Mouse (Mus musculus): ENCODE results near the gene Wfdc15b. TPM values are rescaled to one million over a fixed set of nuclear protein-coding genes. Genes with fewer than 3 reads are reported as not detected.
"Not testable (repeated sequence)": the region's sequence is repeated elsewhere in the genome, so short reads cannot be mapped to it uniquely, and the experiment has no call there.

The Wfdc15b gene
- not detected for total RNA-seq (2021)
- long read RNA-seq = 0 reads

DNA sequence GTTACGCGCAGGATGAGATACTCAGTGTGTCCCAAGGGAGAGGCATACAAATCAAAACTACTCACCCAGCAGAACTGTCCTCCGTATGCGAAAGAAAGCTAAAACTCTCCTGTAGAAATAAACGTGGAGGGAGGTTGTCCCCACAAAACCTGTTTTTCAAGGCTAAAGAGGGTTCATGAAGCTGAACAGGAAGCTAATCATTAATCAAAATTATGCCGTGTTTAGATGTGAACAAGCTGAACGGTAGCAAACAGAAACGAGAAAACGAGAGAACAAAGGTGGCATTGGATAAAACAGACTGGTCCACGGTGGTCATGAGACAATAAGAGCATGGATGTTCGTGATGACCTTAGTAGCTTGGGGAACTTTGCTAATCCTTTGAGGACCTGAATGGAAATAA lies at the start of gene Wfdc15b:
Wfdc15b (minus strand) TSS at position 139 of the 400 bp plus-strand sequence.
- no peak for DNase-seq (ENCODE audit: low spot score in 2 of 2)

DNA sequence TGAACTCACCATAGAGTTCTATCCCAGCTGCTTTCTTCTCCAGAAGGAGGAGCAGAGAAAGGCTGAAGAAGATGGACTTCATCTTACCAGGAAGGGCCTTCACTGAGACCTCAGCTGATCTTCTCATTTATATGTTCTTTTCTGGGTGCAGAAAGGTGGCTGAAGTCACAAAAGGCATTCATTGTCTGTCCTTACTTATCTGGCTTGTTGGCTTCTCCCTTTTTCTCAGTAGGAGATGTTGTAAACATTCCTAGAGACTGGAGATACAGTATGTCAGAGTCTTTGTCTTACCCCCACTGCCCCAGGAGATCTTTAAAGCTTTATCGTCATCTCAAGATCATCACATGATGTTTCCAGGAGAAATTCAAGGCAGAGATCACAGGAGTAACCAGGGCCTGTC lies 35.1 kb upstream of the Wfdc15b start, which contains the start of gene Svs3b:
Svs3b (minus strand) TSS at position 101 of the 400 bp plus-strand sequence.
- not testable (repeated sequence) for DNase-seq (ENCODE audit: low spot score in 2 of 2)

DNA sequence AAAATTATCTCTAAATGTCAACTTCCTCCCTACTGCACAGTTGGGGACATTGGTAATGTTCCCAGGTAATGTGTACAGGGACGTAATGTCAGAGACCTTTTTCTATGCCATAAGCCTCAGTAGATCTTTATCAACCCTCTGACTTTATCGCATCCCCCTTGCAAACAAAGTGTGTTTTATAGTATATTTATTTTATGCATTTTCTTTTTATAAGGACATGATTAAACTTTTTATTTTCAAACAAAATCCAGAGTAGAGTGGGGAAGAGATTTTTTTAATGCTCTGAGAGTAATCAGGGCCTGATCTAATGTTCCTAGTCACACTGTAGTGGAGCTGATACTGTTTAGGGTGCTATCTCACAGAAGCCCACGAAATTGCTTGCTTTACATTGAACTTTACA lies 16.9 kb upstream of the Wfdc15b start, which contains the start of gene Svs2:
Svs2 (minus strand) TSS at position 101 of the 400 bp plus-strand sequence.
- no peak for DNase-seq (ENCODE audit: low spot score in 2 of 2)

DNA sequence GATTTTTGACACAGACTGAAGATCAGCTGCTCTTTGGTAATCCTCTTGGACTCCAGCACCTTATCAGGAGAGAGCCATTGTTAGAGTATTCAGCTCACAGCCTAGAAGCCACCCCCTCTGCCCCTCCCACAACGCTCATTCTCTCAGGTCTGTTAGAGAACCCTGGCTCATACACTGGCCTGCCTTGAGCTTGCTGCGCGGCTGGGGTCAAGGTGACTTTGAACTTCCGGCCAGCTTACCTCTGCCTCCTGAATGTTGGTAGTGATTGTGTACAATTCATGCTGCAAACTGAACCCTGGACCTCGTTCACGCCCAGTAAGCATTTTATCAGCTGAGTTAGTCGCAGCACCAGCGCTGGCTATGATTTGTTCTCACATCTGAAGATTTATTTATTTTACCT lies 11.2 kb upstream of the Wfdc15b start:
- DNase-seq (ENCODE audit: low spot score in 2 of 2) = no peak

DNA sequence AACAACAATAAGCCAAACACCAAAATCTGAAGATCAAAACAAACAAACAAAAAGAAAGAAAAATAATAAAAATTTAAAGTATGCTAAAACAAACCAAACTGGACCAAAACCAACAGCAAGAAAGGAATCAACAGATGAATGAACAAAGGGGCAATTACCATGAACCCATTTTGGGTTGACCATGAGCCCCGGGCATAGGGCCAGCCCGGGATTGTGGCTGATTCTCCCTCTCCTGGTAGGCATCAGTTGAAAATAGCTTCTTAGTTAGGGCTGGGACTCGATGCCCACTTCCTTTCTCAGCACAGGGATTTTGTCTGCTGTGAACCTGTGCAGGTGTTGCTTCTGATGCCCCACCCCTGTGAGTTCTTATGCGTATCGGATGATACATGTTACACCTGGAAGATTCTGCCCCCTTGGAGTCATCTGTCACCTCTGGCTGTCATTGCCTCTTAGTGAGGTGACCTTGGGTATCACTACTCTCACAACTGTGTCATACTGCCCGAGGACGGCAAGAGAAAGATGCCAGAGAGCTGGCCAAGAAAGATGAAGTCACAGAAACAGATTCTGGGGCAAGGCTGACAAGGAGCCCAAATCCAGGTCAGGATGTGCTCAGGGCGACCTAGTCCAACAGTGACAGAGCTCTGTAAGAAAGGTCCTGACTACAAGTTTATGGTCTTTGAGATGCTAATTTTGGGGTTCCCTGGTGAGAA lies 7.1 kb upstream of the Wfdc15b start:
- no peak for DNase-seq (ENCODE audit: low spot score in 2 of 2)

DNA sequence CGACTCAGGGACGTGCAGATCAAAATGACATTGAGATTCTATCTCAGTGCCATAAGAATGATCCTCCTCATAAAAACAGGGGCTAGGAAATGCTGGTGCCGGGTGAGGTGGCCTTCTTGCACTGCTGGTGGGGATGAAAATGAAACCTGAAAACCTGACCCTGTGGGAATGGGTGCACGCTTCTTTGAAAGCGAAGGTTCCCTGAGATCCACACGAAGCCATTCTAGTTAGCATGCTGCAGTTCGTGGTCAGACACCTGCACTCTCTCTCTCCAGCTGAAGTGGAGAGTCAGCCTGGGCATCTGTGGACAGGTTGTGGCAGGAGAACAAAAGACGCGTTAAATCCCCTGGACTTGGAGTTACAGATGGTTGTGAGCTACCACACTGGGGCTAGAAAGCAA lies 2.2 kb downstream of the Wfdc15b start:
- no peak for DNase-seq (ENCODE audit: low spot score in 2 of 2)

DNA sequence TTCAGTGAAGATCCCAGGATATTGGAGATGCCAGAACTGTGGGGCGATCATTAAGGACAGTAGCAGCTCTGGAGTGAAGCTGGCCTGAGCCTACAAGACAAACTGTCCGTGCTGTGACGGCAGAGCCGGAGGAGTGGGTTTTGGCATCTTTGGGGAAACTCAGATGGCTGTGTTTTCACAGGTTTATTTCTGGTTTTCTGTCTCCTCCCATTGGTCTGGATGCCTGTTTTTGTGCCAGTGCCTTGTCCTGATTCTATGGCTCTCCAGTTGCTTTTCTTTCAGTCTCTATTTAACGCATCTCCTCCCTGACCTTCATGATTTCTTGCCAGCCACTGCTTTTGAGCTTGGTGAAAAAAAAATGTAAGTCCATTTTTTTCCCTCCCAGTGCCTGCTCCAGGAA lies 8.7 kb downstream of the Wfdc15b start:
- no peak for DNase-seq (ENCODE audit: low spot score in 2 of 2)

DNA sequence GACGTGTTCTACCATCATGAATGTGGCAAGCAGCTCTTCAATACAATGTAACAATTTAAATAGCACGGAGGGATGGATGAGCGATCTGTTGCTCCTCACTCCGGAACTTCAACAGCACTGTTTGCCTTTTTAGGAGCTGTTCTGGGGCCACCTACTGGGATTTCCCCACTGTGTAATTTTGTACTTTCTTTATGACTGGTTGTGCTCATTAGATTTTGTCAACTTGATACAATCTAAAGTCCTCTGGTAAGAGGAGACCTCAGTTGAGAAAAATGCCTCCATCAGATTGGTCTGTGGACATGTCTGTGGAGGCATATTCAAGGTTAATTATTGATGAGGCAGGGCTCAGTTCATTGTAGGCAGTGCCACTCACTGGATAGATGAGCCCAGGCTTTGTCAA lies 10.6 kb downstream of the Wfdc15b start:
- no peak for DNase-seq (ENCODE audit: low spot score in 2 of 2)

DNA sequence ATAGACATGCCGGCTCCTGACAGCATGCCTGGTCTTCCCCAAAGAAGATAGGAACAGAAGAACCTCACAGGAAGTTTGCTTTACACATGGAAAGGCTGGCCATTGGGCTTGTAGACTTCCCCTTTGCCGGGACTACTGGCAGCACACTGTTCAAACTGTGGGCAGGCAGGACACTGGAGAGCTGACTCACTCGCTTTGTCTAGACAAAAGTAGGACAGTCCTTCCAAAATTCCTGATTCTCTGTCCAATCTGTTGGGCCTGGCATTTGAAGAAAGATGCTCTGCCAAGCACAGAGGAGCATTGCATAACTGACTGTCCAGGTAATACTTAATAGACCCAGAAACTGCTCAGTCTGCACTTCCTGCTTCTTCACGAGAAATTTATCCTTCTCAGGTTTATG lies 14.8 kb downstream of the Wfdc15b start:
- DNase-seq (ENCODE audit: low spot score in 2 of 2) = no peak

DNA sequence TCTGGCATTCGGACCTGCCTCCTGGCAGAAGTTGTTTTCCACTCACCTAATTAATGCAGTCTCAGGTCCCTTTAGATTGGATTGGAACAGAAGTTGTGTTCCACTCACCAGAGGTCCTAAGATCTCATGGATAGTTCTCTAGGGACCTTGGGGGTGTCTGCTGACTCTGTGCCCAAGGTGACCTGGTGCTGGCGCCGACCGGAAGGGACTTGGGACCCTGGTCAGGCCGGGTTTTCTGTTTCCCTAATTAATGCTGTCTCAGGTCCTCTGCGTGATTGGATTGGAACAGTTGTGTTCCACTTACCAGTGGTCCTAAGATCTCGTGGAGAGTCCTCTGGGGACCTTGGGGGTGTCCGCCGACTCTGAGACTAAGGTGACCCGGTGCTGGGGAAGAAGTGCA lies 15.4 kb downstream of the Wfdc15b start:
- not testable (repeated sequence) for DNase-seq (ENCODE audit: low spot score in 2 of 2)

DNA sequence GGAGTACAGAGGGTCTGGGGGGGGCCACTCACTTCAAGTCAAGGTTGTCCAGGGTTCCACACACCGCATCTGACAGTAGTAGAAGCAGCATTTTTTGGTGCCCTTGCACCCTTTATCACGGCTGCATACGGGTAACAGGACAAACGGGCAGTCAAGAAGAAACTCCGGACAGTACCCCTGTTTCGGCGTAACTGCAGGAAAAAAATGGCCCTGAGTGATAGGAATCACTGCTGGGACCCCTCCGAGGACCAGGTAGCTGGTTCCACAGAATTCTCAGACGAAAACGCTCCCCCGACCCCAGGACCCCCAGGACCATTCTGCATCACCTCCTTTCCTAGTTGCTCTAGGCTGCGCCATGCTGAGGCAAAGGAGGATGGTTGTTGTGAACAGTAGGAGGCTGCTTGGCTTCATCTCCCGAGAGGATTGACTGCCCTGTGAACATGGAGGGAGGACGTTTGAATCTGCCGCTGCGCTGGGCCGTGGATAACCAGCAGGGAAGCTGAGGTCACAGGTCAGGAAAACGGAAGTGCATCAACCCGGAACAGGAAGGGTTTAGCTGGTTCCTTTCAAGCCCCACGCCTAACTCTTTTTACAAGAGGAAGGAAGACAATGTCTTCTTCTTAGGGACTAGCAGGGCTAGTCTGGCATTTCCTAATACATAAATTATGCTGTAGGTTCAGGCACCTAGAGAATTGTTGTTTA lies 21.7 kb downstream of the Wfdc15b start, which contains the start of gene Wfdc15a:
Wfdc15a (minus strand) TSS at position 505 of the 702 bp plus-strand sequence.
- DNase-seq (ENCODE audit: low spot score in 2 of 2) = no peak

DNA sequence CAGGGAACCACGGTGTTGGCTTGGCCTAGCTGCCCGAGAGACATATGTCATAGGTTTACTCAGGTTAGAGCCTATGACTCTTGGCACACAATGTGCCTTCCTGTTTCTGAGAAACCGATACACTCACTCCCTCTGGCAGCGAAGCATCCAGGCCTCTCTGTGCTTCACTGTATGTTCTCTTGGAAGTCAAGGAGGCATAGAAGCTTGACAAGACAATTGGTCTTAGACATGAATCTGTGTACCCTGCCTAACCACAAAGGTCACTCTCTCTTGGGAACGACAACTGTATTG lies 24.8 kb downstream of the Wfdc15b start:
- DNase-seq (ENCODE audit: low spot score in 2 of 2) = no peak

DNA sequence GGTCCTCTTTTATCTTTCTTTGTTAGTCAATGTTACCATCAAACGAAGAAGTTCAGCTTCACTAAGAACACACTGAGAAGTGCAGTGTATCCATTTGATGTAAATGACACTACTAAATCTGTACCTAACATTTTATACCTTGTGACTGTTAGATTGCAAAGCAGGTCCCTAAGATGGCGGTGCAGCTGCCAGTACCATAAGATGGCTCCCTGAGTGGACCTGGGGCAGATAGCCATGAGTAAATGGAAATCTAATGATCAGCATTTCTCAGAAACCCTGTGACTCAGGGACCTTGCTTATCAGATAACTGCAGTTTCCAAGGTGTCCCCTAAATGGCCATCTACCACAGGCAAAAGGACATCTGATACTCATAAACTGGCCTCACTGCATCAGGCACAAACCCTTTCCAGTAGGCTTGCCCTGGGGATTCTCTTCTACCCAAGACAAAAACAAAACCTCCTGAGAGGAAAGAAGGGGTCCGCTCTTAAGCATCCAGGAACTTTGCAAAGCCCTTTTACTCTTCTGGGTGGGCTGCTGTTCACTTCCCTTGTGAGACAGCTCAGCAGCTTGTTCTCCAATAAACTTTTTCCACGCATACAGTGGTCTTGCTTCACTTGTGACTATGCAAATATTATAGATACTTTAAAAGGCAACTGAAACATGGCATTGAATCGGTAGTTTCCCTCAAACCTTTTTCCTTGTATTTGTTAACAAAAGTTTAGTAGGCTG lies 25.3 kb downstream of the Wfdc15b start:
- no peak for DNase-seq (ENCODE audit: low spot score in 2 of 2)

DNA sequence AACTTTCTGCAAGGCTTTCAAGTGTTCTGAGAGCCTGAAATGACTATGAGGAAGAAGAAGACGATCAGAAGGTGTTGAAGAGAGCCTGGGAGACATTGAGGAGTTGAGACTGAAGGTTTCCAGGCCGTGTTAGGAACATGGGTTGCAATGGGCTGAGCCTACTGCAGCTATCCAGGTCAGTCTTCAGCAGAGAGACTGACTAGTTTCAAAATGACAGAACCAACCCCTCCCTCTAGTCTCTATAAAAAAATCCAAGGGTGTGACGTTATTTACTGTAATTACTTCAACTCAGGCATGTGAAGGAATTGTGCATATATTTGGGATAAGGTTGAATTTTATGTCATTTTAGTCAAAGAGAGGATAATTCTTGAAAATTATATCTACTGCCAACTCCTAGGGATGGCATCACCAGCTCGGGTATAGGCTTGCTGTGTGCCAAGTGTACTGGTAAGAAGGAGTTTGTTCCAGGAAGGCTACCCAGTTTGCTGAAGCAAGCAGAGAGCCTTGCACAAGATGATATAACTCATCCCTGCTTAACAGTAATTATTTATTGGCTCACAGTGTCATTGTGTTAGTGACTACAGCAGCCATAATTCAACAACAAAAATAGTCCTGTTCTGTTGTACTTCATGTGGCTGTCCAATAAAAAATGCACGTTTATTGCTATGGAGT lies 26.4 kb downstream of the Wfdc15b start:
- no peak for DNase-seq (ENCODE audit: low spot score in 2 of 2)

DNA sequence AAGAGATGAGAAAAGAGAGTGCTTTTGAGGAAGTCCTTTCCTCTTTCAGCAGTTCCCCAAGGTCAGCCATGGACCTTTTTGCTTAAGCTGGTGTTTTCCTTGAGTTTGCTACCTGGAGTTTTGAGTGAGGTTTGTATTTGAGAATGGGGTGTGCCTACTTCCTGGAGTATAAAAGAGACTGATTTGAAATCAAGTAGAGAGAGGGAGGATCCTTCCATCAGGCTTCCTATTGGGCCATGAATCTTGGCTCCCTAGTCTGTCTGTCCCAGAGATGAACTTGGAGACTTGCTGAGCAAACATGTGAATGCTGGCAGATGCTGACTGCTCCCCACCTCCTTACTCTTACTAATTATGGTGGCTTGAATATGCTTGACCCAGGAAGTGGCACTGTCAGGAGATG lies 29.2 kb downstream of the Wfdc15b start:
- DNase-seq (ENCODE audit: low spot score in 2 of 2) = no peak

DNA sequence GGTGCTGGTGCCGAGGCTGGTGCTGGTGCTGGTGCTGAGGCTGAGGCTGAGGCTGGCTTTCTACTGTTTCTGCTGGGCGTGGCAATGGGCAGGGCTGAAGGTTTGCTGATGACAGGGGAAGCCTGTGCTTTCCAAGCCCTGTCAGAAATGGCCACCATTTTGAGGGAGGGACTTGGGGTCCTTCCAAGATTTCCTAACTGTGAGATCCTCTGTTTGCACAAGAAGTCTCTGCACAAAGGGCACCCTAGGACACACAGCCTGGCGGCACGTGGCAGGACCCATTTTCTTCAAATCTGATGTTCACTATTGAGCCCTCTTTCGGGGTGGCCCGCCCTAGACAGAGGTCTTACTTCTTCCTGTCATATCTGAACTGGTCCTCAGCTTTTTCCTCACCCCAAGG lies 30.9 kb downstream of the Wfdc15b start, which contains the start of gene Wfdc12:
Wfdc12 (minus strand) TSS at position 33 of the 400 bp plus-strand sequence.
- no peak for DNase-seq (ENCODE audit: low spot score in 2 of 2)

DNA sequence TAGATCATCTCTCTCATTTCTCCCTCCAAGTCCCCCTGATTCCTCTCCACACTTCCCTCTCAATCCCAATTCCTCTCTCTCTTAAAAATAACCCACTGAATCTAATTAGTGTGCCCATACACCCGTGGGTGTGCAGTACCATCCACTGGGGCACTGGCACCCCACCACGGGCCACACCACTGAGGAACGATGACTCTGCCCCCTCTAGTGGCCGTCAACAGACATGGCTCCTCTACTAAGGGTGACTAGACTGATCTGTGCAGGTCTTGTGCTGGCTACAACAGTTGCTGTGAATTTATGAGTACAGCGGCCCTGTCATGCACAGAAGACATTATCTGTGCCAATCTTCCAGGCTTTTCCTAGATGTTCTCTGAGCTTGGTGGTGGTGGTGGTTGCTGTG lies 32.7 kb downstream of the Wfdc15b start:
- no peak for DNase-seq (ENCODE audit: low spot score in 2 of 2)

DNA sequence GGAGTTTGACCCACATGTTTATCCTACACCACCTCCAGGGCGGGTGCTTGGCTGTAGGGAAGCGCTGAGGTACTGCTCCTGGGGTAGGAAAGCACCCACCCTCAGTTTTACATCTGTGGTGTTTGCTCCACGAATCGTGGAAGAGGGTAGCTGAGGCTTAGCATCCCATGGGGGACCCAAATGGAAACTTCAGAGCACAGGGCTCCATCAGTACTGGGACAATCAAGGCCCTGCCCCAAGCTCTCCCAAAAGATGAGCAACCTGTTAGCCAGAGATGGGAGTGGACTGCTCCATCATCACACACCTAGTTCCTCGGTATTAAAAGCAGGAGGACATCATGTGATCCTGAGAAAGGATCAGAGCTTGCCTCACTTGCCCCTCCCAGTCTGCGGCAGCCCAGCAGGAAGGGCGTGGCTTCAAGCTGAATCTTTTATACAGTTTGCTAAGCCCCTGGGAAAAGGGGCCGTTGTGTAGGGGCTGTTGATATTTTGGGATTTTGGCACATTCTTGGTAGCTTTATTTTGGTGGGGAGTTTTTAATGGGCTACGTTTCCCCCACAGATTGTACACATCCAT lies 37.2 kb downstream of the Wfdc15b start:
- no peak for DNase-seq (ENCODE audit: low spot score in 2 of 2)

DNA sequence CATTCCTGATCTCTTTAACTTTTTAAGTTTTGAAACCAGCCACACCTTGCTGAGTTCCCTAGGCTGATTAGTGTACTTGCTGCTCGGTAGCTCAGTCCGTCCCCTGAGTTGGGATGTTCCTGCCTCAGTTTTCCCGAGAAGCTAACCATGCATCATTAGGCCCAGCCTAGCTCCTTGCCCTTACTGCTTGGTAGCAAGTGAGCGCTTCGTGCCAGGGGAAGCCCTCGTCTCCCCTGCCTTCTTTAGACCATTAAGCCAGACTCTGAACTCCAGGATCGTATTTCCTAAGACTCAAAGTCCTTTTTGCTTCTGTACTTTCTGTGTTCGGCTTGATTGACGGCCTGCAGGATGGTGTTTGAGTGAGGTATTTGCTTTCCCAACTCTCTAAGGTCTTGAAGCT lies 38.1 kb downstream of the Wfdc15b start:
- no peak for DNase-seq (ENCODE audit: low spot score in 2 of 2)

DNA sequence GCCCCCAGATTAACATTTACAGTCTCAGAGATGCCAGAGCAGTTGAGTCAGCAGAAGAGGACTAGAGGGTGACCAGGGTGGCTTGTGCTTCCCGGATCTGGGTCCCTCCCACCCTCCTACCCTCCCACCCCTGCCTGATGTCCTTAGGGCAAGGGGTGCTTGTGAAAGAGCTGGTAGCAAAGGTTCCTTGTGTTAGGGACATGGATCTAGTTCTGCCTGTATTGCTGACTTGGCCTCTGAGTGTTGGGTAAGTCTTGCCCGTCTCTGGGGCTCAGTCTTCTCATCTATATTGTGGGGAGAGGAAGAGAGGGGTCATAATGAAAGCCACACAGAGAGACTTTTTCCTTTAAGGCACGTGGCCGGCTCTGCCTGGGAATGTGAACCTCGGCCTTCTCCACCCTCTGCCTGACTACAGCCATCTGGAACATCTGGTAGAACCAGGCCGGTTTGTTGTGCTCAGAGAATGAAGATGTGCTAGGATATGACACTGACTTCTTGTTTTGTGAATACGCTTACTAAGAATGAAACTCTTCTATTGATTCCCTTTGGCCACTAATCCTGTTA lies 38.7 kb downstream of the Wfdc15b start, which contains the start of gene Wfdc5:
Wfdc5 (minus strand) TSS at position 51 of the 564 bp plus-strand sequence.
- no peak for DNase-seq (ENCODE audit: low spot score in 2 of 2)

DNA sequence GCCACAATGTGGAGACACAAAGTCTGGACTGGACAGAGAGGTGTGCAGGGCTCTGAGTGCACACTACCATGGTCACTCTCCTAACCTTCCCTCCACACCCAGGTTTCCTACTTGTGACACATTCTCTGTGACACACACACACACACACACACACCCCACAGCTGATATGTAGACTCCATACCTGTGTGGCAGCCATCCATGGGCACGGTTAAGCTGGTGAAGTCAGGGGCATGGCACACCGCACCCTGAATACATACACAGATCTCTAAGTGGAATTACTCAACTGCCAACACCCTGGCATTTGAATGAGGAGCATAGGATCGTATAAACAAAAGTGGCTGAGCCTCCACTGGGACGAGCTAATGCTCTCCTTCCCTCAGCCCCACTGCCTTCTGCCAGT lies 40.7 kb downstream of the Wfdc15b start:
- DNase-seq (ENCODE audit: low spot score in 2 of 2) = no peak

Measured in layer of hippocampus, adult 18-20 months (tissue).